Mouse (Mus musculus): Measurements from ENCODE around the gene Rwdd3. TPM values are rescaled to one million over a fixed set of nuclear protein-coding genes. Genes with fewer than 3 reads are reported as not detected.

The Rwdd3 gene
- polyA plus RNA-seq, 1 experiment from 2014 or later: 2.6 TPM

GRCm38 (mm10) chr3:121111068-121111467, 60.4 kb downstream of the Rwdd3 start:
- 91% methylated on average over 8 of the region's 8 CpGs for WGBS
- no peak for ATAC-seq (ENCODE audit: insufficient read depth, low FRiP score, low TSS enrichment)
- H3K9me3 ChIP-seq (ENCODE audit: control insufficient read depth, low read length): no peaks in the 10 kb centered on the region
- H3K4me3 ChIP-seq (ENCODE audit: low read depth, low read length): no peak overlapping the region
- no peak for DNase-seq (ENCODE audit: low spot score)
- no peak overlapping the region for H3K4me2 ChIP-seq (ENCODE audit: low read depth)
- no peak overlapping the region for H3K27ac ChIP-seq (ENCODE audit: low read depth, low read length)
- H3K9ac ChIP-seq (ENCODE audit: low read length): no peak overlapping the region
- H3K4me1 ChIP-seq (ENCODE audit: control insufficient read depth, insufficient read depth, low read length): no peaks in the 10 kb centered on the region
- H3K36me3 ChIP-seq (ENCODE audit: control insufficient read depth, insufficient read depth, low read length): no peaks in the 10 kb centered on the region
- H3K27me3 ChIP-seq (ENCODE audit: control insufficient read depth, insufficient read depth, low read length): no peaks in the 10 kb centered on the region

GRCm38 (mm10) chr3:121110430-121110829, 61.1 kb downstream of the Rwdd3 start:
- Histone ChIP-seq H3K9me3 (ENCODE audit: control insufficient read depth, low read length) (no peaks in the 10 kb centered on the region), H3K36me3 (ENCODE audit: control insufficient read depth, insufficient read depth, low read length) (no peaks in the 10 kb centered on the region), H3K9ac (ENCODE audit: low read length) (no peak overlapping the region), H3K4me1 (ENCODE audit: control insufficient read depth, insufficient read depth, low read length) (no peaks in the 10 kb centered on the region), H3K4me2 (ENCODE audit: low read depth) (no peak overlapping the region), H3K27me3 (ENCODE audit: control insufficient read depth, insufficient read depth, low read length) (no peaks in the 10 kb centered on the region), H3K27ac (ENCODE audit: low read depth, low read length) (no peak overlapping the region), H3K4me3 (ENCODE audit: low read depth, low read length) (no peak overlapping the region)
- WGBS: 86% methylated on average over 7 of the region's 7 CpGs
- DNase-seq (ENCODE audit: low spot score) (no peak), ATAC-seq (ENCODE audit: insufficient read depth, low FRiP score, low TSS enrichment) (no peak)

GRCm38 (mm10) chr3:121107481-121107880, 64.0 kb downstream of the Rwdd3 start:
- H3K27me3 ChIP-seq (ENCODE audit: control insufficient read depth, insufficient read depth, low read length): no peaks in the 10 kb centered on the region
- no peak overlapping the region for H3K27ac ChIP-seq (ENCODE audit: low read depth, low read length)
- DNase-seq (ENCODE audit: low spot score) (no peak), ATAC-seq (ENCODE audit: insufficient read depth, low FRiP score, low TSS enrichment) (no peak)
- 87% methylated on average over 6 of the region's 6 CpGs for WGBS
- no peaks in the 10 kb centered on the region for H3K4me1 ChIP-seq (ENCODE audit: control insufficient read depth, insufficient read depth, low read length)
- H3K9ac ChIP-seq (ENCODE audit: low read length): no peak overlapping the region
- H3K36me3 ChIP-seq (ENCODE audit: control insufficient read depth, insufficient read depth, low read length): no peaks in the 10 kb centered on the region
- H3K4me2 ChIP-seq (ENCODE audit: low read depth): no peak overlapping the region
- no peak overlapping the region for H3K4me3 ChIP-seq (ENCODE audit: low read depth, low read length)
- H3K9me3 ChIP-seq (ENCODE audit: control insufficient read depth, low read length): no peaks in the 10 kb centered on the region

- H3K36me3 ChIP-seq (ENCODE audit: control insufficient read depth, insufficient read depth, low read length): no peaks in the 10 kb centered on the region
- DNase-seq (ENCODE audit: low spot score): no peak
- no peaks in the 10 kb centered on the region for H3K4me1 ChIP-seq (ENCODE audit: control insufficient read depth, insufficient read depth, low read length)
- no peak overlapping the region for H3K27ac ChIP-seq (ENCODE audit: low read depth, low read length)
- no peaks in the 10 kb centered on the region for H3K9me3 ChIP-seq (ENCODE audit: control insufficient read depth, low read length)
- 0 out of 2 replicates have a peak, but pooled peaks have one; percentile 13 for ATAC-seq (ENCODE audit: insufficient read depth, low FRiP score, low TSS enrichment)
- H3K4me2 ChIP-seq (ENCODE audit: low read depth): no peak overlapping the region
- H3K9ac ChIP-seq (ENCODE audit: low read length): no peak overlapping the region
- H3K4me3 ChIP-seq (ENCODE audit: low read depth, low read length): no peak overlapping the region
- 69% methylated on average over 5 of the region's 5 CpGs for WGBS
- H3K27me3 ChIP-seq (ENCODE audit: control insufficient read depth, insufficient read depth, low read length): no peaks in the 10 kb centered on the region
Measured at GRCm38 (mm10) chr3:121105408-121105708, 66.1 kb downstream of the Rwdd3 start.

Other genes starting within 250 kb of the Rwdd3 start
- 1.1 and 1.2 TPM in 2 replicates for gene Tmem56, start 111.4 kb upstream of the Rwdd3 start, polyA plus RNA-seq (2014; fragmentation: Nextera tagmentation; extraction: Ambion mirVana)
- 33.7 and 37.7 TPM in 2 replicates for gene Alg14, start 120.1 kb upstream of the Rwdd3 start, polyA plus RNA-seq (2014; fragmentation: Nextera tagmentation; extraction: Ambion mirVana)